Mouse (Mus musculus): ENCODE results near the gene Zmym5. TPM values are rescaled to one million over a fixed set of nuclear protein-coding genes. Genes with fewer than 3 reads are reported as not detected.
"Not testable (repeated sequence)": the region's sequence is repeated elsewhere in the genome, so short reads cannot be mapped to it uniquely, and the experiment has no call there.

Zmym5 gene
- polyA plus RNA-seq, 1 experiment from 2014 or later: 31.1 TPM

GRCm38 (mm10) chr14:56778933-56779300 lies 32.6 kb downstream of the Zmym5 start:
- 35% methylated on average over 3 of the region's 3 CpGs for WGBS

GRCm38 (mm10) chr14:56778200-56778932 lies 33.1 kb downstream of the Zmym5 start, which contains the start of gene Pspc1:
Pspc1 (minus strand) TSS chr14:56778316.
- Histone ChIP-seq H3K4me3 (ENCODE audit: low read length) (peak within 1 kb of the TSS; percentile 95), H3K4me1 (replicated peaks; ENCODE audit: control insufficient read depth, insufficient read depth, low read length) (peaks cover 16% of the 10 kb centered on the region), H3K36me3 (ENCODE audit: control insufficient read depth, insufficient read depth, low read length) (no peaks in the 10 kb centered on the region), H3K9ac (ENCODE audit: low read length) (peak within 1 kb of the TSS; percentile 97), H3K4me2 (ENCODE audit: low read depth, low read length) (peak within 1 kb of the TSS; percentile 90), H3K9me3 (ENCODE audit: control insufficient read depth, low read length) (no peaks in the 10 kb centered on the region), H3K27me3 (ENCODE audit: control insufficient read depth, insufficient read depth, low read depth, low read length) (no peaks in the 10 kb centered on the region), H3K27ac (ENCODE audit: low read length) (peak within 1 kb of the TSS; percentile 96)
- WGBS: under 1% methylated on average over 36 of the region's 36 CpGs
- ATAC-seq (ENCODE audit: low read depth): peak; percentile 99

More at GRCm38 (mm10) chr14:56778933-56779300, 32.6 kb downstream of the Zmym5 start:
- H3K4me3 ChIP-seq (ENCODE audit: low read length): peak overlapping the region; percentile 95
- ATAC-seq (ENCODE audit: low read depth): no peak
- H3K27me3 ChIP-seq (ENCODE audit: control insufficient read depth, insufficient read depth, low read depth, low read length): no peaks in the 10 kb centered on the region
- H3K36me3 ChIP-seq (ENCODE audit: control insufficient read depth, insufficient read depth, low read length): no peaks in the 10 kb centered on the region
- peak overlapping the region; percentile 90 for H3K4me2 ChIP-seq (ENCODE audit: low read depth, low read length)
- H3K9me3 ChIP-seq (ENCODE audit: control insufficient read depth, low read length): no peaks in the 10 kb centered on the region
- H3K4me1 ChIP-seq (replicated peaks; ENCODE audit: control insufficient read depth, insufficient read depth, low read length): peaks cover 16% of the 10 kb centered on the region
- H3K9ac ChIP-seq (ENCODE audit: low read length): peak overlapping the region; percentile 61
- H3K27ac ChIP-seq (ENCODE audit: low read length): peak overlapping the region; percentile 96

- H3K36me3 ChIP-seq (ENCODE audit: control insufficient read depth, insufficient read depth, low read length): no peaks in the 10 kb centered on the region
- peaks cover 16% of the 10 kb centered on the region for H3K4me1 ChIP-seq (replicated peaks; ENCODE audit: control insufficient read depth, insufficient read depth, low read length)
- ATAC-seq (ENCODE audit: low read depth): peak; percentile 50
- peak overlapping the region; percentile 95 for H3K4me3 ChIP-seq (ENCODE audit: low read length)
- H3K9me3 ChIP-seq (ENCODE audit: control insufficient read depth, low read length): no peaks in the 10 kb centered on the region
- under 1% methylated on average over 71 of the region's 71 CpGs for WGBS
- H3K27ac ChIP-seq (ENCODE audit: low read length): peak overlapping the region; percentile 96
- peak overlapping the region; percentile 97 for H3K9ac ChIP-seq (ENCODE audit: low read length)
- no peaks in the 10 kb centered on the region for H3K27me3 ChIP-seq (ENCODE audit: control insufficient read depth, insufficient read depth, low read depth, low read length)
- H3K4me2 ChIP-seq (ENCODE audit: low read depth, low read length): peak overlapping the region; percentile 90
Measured at GRCm38 (mm10) chr14:56777360-56778136, 34.0 kb downstream of the Zmym5 start.

GRCm38 (mm10) chr14:56776571-56777238 lies 34.8 kb downstream of the Zmym5 start:
- H3K4me3 ChIP-seq (ENCODE audit: low read length): peak overlapping the region; percentile 95
- H3K9ac ChIP-seq (ENCODE audit: low read length): peak overlapping the region; percentile 97
- ATAC-seq (ENCODE audit: low read depth): no peak
- H3K9me3 ChIP-seq (ENCODE audit: control insufficient read depth, low read length): no peaks in the 10 kb centered on the region
- peak overlapping the region; percentile 90 for H3K4me2 ChIP-seq (ENCODE audit: low read depth, low read length)
- H3K27ac ChIP-seq (ENCODE audit: low read length): no peak overlapping the region
- no peaks in the 10 kb centered on the region for H3K27me3 ChIP-seq (ENCODE audit: control insufficient read depth, insufficient read depth, low read depth, low read length)
- H3K36me3 ChIP-seq (ENCODE audit: control insufficient read depth, insufficient read depth, low read length): peaks cover 1% of the 10 kb centered on the region; the same call in 1 of the 2 replicates
- peaks cover 16% of the 10 kb centered on the region for H3K4me1 ChIP-seq (replicated peaks; ENCODE audit: control insufficient read depth, insufficient read depth, low read length)
- 17% methylated on average over 11 of the region's 11 CpGs for WGBS

GRCm38 (mm10) chr14:56775416-56775815 lies 36.1 kb downstream of the Zmym5 start:
- Histone ChIP-seq H3K9ac (ENCODE audit: low read length) (no peak overlapping the region), H3K27ac (ENCODE audit: low read length) (no peak overlapping the region), H3K4me2 (ENCODE audit: low read depth, low read length) (peak overlapping the region; percentile 50), H3K4me3 (ENCODE audit: low read length) (0 out of 2 replicates have a peak overlapping the region, but pooled peaks have one; percentile 30), H3K4me1 (replicated peaks; ENCODE audit: control insufficient read depth, insufficient read depth, low read length) (peaks cover 16% of the 10 kb centered on the region), H3K36me3 (ENCODE audit: control insufficient read depth, insufficient read depth, low read length) (peaks cover 6% of the 10 kb centered on the region; the same call in 1 of the 2 replicates), H3K27me3 (ENCODE audit: control insufficient read depth, insufficient read depth, low read depth, low read length) (no peaks in the 10 kb centered on the region), H3K9me3 (ENCODE audit: control insufficient read depth, low read length) (no peaks in the 10 kb centered on the region)
- 30% methylated on average over 4 of the region's 4 CpGs for WGBS
- ATAC-seq (ENCODE audit: low read depth): no peak

GRCm38 (mm10) chr14:56766438-56766837 lies 45.1 kb downstream of the Zmym5 start:
- not testable (repeated sequence) for H3K27ac ChIP-seq (ENCODE audit: low read length); ATAC-seq (ENCODE audit: low read depth); H3K4me2 ChIP-seq (ENCODE audit: low read depth, low read length); H3K4me3 ChIP-seq (ENCODE audit: low read length); H3K27me3 ChIP-seq (ENCODE audit: control insufficient read depth, insufficient read depth, low read depth, low read length); H3K9me3 ChIP-seq (ENCODE audit: control insufficient read depth, low read length); H3K9ac ChIP-seq (ENCODE audit: low read length); H3K4me1 ChIP-seq (replicated peaks; ENCODE audit: control insufficient read depth, insufficient read depth, low read length)
- 98% methylated on average over 2 of the region's 2 CpGs for WGBS
- H3K36me3 ChIP-seq (ENCODE audit: control insufficient read depth, insufficient read depth, low read length): peaks cover 12% of the 10 kb centered on the region

- ATAC-seq (ENCODE audit: low read depth); H3K27me3 ChIP-seq (ENCODE audit: control insufficient read depth, insufficient read depth, low read depth, low read length); H3K27ac ChIP-seq (ENCODE audit: low read length); H3K9me3 ChIP-seq (ENCODE audit: control insufficient read depth, low read length); H3K4me1 ChIP-seq (replicated peaks; ENCODE audit: control insufficient read depth, insufficient read depth, low read length); H3K4me3 ChIP-seq (ENCODE audit: low read length); H3K4me2 ChIP-seq (ENCODE audit: low read depth, low read length); H3K9ac ChIP-seq (ENCODE audit: low read length): not testable (repeated sequence)
- WGBS: 92% methylated on average over 2 of the region's 3 CpGs
- H3K36me3 ChIP-seq (ENCODE audit: control insufficient read depth, insufficient read depth, low read length): peaks cover 21% of the 10 kb centered on the region
Measured at GRCm38 (mm10) chr14:56765117-56765516, 46.4 kb downstream of the Zmym5 start.

GRCm38 (mm10) chr14:56751282-56751681 lies 60.2 kb downstream of the Zmym5 start:
- Histone ChIP-seq H3K36me3 (ENCODE audit: control insufficient read depth, insufficient read depth, low read length) (peaks cover 13% of the 10 kb centered on the region), H3K27me3 (ENCODE audit: control insufficient read depth, insufficient read depth, low read depth, low read length) (no peaks in the 10 kb centered on the region), H3K4me3 (ENCODE audit: low read length) (no peak overlapping the region), H3K9ac (ENCODE audit: low read length) (no peak overlapping the region), H3K4me2 (ENCODE audit: low read depth, low read length) (no peak overlapping the region), H3K9me3 (ENCODE audit: control insufficient read depth, low read length) (no peaks in the 10 kb centered on the region), H3K4me1 (replicated peaks; ENCODE audit: control insufficient read depth, insufficient read depth, low read length) (no peaks in the 10 kb centered on the region), H3K27ac (ENCODE audit: low read length) (no peak overlapping the region)
- ATAC-seq (ENCODE audit: low read depth): no peak
- 86% methylated on average over 4 of the region's 4 CpGs for WGBS
